Mouse (Mus musculus) lung, embryonic 15.5 days (tissue): Measurements from ENCODE around the gene Tmem219. TPM values are rescaled to one million over a fixed set of nuclear protein-coding genes. Genes with fewer than 3 reads are reported as not detected.
A peak's percentile ranks its signal among the peaks of the same experiment; 100 is the strongest.

Source experiments
- ATAC-seq: fragments of 200-750 bp; cut with Nextera tagmentation; 2 replicates; pipeline ENCODE4 v1.8.0; 2017; ENCODE audit warnings: moderate number of reproducible peaks, borderline replicate concordance; ENCODE audit not compliant: low FRiP score, low TSS enrichment; ENCODE audit errors: extremely low read depth
- H3K27ac ChIP-seq: fragments of 300-500 bp; sonication (generic); 2 replicates; pipeline ENCODE4 v1.5.1; 2015; ENCODE audit warnings: moderate library complexity, mild to moderate bottlenecking, inconsistent platforms
- H3K27me3 ChIP-seq: fragments of 300-500 bp; sonication (generic); 2 replicates; pipeline ENCODE4 v1.6.1; 2015; ENCODE audit warnings: inconsistent platforms
- H3K36me3 ChIP-seq: fragments of 300-500 bp; sonication (generic); 2 replicates; pipeline ENCODE4 v1.6.1; 2015; ENCODE audit warnings: inconsistent platforms
- H3K4me1 ChIP-seq: fragments of 300-500 bp; sonication (generic); 2 replicates; pipeline ENCODE4 v1.6.1; 2015; ENCODE audit warnings: inconsistent platforms
- H3K4me2 ChIP-seq: fragments of 300-500 bp; sonication (generic); 2 replicates; pipeline ENCODE4 v1.6.1; 2015; ENCODE audit warnings: inconsistent platforms, mild to moderate bottlenecking, moderate library complexity
- H3K4me3 ChIP-seq: fragments of 300-500 bp; sonication (generic); 2 replicates; pipeline ENCODE4 v1.5.1; 2015; ENCODE audit warnings: mild to moderate bottlenecking, inconsistent platforms
- H3K9ac ChIP-seq: fragments of 300-500 bp; sonication (generic); 2 replicates; pipeline ENCODE4 v1.6.1; 2015; ENCODE audit warnings: inconsistent platforms
- H3K9me3 ChIP-seq: fragments of 300-500 bp; sonication (generic); 2 replicates; pipeline ENCODE4 v1.6.1; 2016; ENCODE audit warnings: inconsistent platforms
- whole genome bisulfite sequencing: fragments of 180-500 bp; shearing (Covaris S2); methylation state at CpG from one replicate; pipeline ENCODE4 v1.1.7; 2015; 5-methylcytosine and 5-hydroxymethylcytosine counted together
- polyA plus RNA-seq: library from polyadenylated mRNA; unstranded; fragments of >200 nt; fragmentation: Nextera tagmentation; extraction: Ambion mirVana; gene quantifications from 2 replicates; pipeline ENCODE4 v1.2.1, GENCODE M21; 2015

Gene Tmem219
- polyA plus RNA-seq, 1 experiment from 2014 or later, result 31.6 TPM

DNA sequence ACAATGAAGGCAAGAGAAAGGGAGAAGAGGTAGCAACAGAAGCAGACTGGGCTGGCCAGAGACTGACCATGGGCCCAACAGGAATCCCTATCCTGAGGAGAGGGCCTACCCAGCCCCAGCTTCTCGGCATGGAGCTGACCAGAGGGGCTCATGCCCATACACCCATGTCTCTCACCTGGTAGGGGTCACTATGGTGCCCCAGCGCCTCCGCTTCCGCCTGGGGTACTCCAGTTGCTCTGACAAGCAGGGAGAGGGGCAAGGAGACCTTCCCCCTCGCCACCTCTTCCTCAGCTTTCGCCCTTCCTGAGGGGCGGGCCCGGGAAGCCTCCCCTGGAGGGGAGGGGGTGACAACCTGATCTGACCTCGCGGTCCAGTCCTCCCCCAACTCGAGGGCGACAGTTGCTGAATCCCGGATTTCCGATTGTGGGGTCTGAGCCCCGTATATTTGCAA is 39.0 kb downstream of the Tmem219 start:
- ATAC-seq, result no peak
- 0% methylated on average over 15 of the region's 15 CpGs for WGBS
- Histone ChIP-seq H3K9ac (peak overlapping the region; percentile 97), H3K36me3 (peaks cover 16% of the 10 kb centered on the region), H3K27me3 (no peaks in the 10 kb centered on the region), H3K27ac (peak overlapping the region; percentile 96), H3K4me1 (peaks cover 30% of the 10 kb centered on the region), H3K4me3 (peak overlapping the region; percentile 88), H3K4me2 (peak overlapping the region; percentile 83), H3K9me3 (no peaks in the 10 kb centered on the region)

DNA sequence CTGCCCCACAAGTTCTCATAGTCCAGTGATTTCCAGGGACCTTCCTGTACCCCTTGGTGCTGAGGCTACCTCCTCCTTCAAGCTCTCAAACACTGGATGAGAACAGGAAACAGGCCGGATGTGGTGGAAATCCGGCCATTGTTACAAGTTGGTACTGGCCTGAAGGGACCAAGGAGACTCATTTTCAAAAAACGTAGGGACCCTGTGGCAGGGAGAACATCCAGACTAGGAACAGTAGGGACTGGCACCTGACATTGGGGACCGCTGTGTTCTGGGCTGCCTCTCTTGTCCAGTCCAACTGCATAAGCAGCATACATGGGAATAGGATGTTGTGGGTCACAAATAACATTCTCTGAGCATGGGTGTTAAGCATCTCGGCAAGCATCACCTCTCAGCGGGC is 41.7 kb downstream of the Tmem219 start:
- no peaks in the 10 kb centered on the region for H3K27me3 ChIP-seq
- 0 out of 2 replicates have a peak overlapping the region, but pooled peaks have one; percentile 97 for H3K9ac ChIP-seq
- H3K27ac ChIP-seq, result peak overlapping the region; percentile 69
- peak overlapping the region; percentile 83 for H3K4me2 ChIP-seq
- peaks cover 30% of the 10 kb centered on the region for H3K4me1 ChIP-seq
- H3K4me3 ChIP-seq, result peak overlapping the region; percentile 88; the same call in 1 of the 2 replicates
- H3K9me3 ChIP-seq, result no peaks in the 10 kb centered on the region
- WGBS, result 62% methylated on average over 6 of the region's 6 CpGs
- no peak for ATAC-seq
- H3K36me3 ChIP-seq, result peaks cover 43% of the 10 kb centered on the region

DNA sequence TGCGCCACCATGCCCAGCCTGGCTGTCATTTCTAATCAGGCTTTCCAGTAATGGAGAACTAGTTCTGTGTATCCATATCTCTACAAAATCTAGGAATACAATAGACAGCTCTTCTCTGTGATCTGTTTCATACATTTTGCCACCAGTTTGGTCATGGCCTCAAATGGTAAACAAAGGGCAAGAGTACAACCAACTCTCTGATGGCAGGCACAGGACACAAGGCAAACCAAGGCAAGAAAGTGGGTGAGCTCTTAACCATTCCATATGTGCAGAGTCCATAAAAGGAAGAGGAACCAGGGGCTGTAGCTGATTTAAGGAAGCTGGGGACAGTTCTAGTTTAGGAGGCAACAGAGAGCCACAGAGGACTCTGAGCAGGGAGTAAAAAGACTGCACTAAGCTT is 45.5 kb downstream of the Tmem219 start:
- H3K9me3 ChIP-seq, result no peaks in the 10 kb centered on the region
- H3K9ac ChIP-seq, result no peak overlapping the region
- H3K4me2 ChIP-seq, result no peak overlapping the region
- 100% methylated on average over 1 of the region's 1 CpGs for WGBS
- peaks cover 14% of the 10 kb centered on the region for H3K4me1 ChIP-seq
- H3K27ac ChIP-seq, result no peak overlapping the region
- peaks cover 81% of the 10 kb centered on the region for H3K36me3 ChIP-seq
- no peaks in the 10 kb centered on the region for H3K27me3 ChIP-seq
- ATAC-seq, result no peak
- no peak overlapping the region for H3K4me3 ChIP-seq

DNA sequence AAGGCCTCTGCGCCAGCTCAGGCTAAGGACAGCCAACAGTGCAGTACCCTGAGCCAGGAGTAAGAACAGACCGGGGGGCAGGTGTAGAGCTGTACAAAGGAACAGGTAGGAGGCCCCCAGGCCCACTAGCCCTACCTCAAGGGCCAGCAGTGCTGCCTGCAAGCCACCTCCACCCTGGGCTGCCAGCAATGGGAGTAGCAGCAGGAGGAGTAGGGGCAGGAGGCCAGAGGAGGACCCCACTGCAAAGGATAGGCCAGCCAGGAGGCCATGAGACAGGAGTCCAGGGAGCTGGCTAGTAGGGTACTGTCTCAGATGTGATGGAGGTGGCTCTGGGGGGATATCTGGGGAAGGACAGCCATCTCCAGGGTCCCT is 52.2 kb downstream of the Tmem219 start:
- Histone ChIP-seq H3K4me3 (no peak overlapping the region), H3K36me3 (peaks cover 92% of the 10 kb centered on the region), H3K4me2 (no peak overlapping the region), H3K9me3 (no peaks in the 10 kb centered on the region), H3K4me1 (no peaks in the 10 kb centered on the region), H3K27ac (no peak overlapping the region), H3K27me3 (no peaks in the 10 kb centered on the region), H3K9ac (no peak overlapping the region)
- no peak for ATAC-seq
- WGBS, result 94% methylated on average over 2 of the region's 2 CpGs

DNA sequence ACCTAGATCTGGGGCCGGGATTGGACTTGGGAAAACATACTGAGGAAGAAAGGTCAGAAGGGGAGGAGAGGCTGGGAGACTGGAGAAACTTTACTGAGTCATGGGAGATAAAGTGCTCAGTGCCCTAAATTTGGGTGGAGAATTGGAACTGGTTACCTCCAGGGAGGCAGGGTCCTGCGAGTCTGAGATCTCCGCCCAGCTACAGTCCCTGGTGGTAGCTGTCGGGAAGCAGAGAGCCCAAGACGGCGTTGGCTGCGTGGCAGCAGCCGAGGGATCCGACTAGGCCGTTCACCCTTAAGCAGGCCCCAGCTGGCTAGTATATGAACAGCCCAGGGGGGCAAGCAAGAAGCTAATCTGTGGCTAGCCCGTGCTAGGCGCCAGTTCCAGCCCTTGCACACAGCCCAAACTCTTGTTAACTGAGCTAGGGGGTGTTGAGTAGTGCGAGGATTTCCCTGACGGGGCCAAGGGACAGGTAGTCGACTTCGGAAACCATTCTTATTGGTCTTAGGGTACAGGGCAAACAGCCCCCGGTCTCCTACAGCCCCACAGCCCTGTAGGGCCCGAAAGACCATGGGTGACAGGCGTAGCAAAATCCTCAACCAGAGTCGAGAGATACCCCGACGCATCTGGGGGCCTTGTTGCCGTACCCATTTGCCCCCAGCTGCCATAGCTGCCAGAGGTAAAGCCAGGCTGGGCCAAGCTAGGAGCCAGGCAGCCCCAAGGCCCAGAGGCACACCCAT is 52.8 kb downstream of the Tmem219 start:
- Histone ChIP-seq H3K9ac (no peak overlapping the region), H3K4me3 (no peak overlapping the region), H3K9me3 (no peaks in the 10 kb centered on the region), H3K4me1 (no peaks in the 10 kb centered on the region), H3K27ac (no peak overlapping the region), H3K36me3 (peaks cover 92% of the 10 kb centered on the region), H3K27me3 (no peaks in the 10 kb centered on the region), H3K4me2 (no peak overlapping the region)
- ATAC-seq, result no peak
- WGBS, result 86% methylated on average over 23 of the region's 23 CpGs

DNA sequence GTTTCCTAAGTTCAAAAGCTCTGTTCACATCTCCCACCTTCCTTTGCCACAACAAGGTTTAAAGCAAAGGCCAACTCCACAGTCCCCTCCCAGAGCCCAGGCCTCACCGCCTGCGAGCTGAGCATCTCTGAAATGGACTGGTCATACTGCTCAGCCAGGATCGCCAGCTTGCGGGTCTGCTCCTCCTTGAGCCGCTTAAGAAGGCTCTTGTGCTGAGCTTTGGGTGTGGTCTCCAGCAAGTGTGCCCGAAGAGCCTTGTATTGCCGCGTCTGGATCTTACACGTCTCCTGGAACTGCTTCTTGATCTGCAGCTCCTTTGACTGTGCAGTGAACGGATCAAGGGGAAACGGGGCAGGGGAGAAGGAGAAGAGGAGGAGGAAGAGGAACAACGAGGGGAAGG is 54.7 kb downstream of the Tmem219 start:
- no peaks in the 10 kb centered on the region for H3K9me3 ChIP-seq
- H3K36me3 ChIP-seq, result peaks cover 85% of the 10 kb centered on the region
- H3K4me3 ChIP-seq, result no peak overlapping the region
- ATAC-seq, result no peak
- WGBS, result 66% methylated on average over 12 of the region's 12 CpGs
- no peak overlapping the region for H3K4me2 ChIP-seq
- H3K27ac ChIP-seq, result peak overlapping the region; percentile 8
- no peak overlapping the region for H3K9ac ChIP-seq
- no peaks in the 10 kb centered on the region for H3K27me3 ChIP-seq
- peaks cover 17% of the 10 kb centered on the region for H3K4me1 ChIP-seq

DNA sequence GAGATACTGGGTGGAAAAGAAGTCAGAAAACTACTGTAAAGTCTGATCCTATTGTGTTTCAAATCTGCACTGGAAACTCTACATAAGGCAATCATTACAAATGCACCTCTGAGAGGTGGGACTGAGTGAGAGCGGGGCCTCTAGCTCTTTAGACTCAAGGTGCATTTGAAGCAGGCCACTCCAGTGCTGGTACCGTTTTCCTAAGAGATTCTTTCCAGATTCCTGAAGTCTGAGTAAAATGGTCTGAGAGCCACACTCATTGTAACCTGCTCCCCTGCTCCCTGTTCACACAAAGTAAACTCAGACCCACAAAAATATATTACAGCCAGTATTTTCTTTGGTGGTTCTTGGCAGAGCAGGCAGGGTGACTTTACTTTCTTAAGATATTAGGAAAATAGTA is 55.2 kb downstream of the Tmem219 start:
- H3K9me3 ChIP-seq, result no peaks in the 10 kb centered on the region
- no peak overlapping the region for H3K4me2 ChIP-seq
- H3K4me1 ChIP-seq, result peaks cover 22% of the 10 kb centered on the region
- no peaks in the 10 kb centered on the region for H3K27me3 ChIP-seq
- H3K9ac ChIP-seq, result no peak overlapping the region
- peaks cover 81% of the 10 kb centered on the region for H3K36me3 ChIP-seq
- H3K27ac ChIP-seq, result no peak overlapping the region; the same call in 1 of the 2 replicates
- no peak overlapping the region for H3K4me3 ChIP-seq
- ATAC-seq, result no peak
- 61% methylated on average over 2 of the region's 2 CpGs for WGBS

DNA sequence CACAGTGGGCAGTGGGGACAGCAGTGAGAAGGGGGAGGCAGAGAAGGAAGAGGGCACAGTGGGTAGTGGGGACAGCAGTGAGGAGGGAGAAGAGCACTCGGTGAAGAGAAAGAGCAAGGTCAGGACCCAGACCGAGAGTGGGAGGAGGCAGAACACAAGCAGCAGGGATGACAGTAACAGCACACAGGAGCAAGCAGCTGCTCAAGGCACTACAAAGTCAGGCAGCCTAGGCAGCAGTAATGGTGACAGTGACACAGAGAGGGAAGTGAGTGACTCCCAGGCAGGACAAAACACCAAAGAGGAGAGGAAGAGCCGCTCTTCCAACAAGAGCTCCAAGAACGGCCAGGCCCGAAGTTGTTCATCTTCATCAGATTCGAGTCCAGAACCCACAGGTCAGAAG is 58.9 kb downstream of the Tmem219 start:
- peak overlapping the region; percentile 79 for H3K27ac ChIP-seq

DNA sequence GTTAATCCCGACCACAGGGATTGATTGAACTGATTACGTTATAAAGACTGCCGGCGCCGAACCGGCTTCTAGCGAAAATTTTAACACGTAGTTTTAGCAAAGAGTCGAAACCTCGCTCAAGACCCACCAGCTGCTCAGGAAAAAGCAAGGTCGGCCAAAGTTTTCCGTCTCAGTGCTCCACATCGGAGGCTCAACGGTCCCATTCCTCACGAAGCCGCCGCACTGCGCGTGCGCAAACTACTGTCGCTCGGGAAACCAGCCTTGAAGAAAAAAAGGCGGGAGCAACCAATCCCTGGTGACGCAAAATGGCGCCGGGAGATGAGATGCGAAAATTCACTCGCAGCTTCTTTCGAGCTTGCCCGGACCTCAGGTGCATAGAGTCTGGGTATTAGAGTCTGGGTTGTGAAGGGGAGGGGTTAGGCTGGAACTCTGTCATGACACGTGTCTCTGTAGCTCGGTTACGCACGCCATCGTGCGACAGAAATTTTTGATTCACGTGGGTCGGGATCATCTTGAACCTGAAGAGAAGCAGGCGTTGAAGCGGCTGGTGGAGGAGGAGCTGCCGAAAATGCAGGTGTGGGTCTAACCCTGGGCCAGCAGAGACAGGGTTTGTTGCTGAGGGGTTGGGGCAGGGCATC is 60.5 kb downstream of the Tmem219 start, which contains the start of gene Ino80e:
Ino80e (minus strand) TSS at position 231 of the 638 bp plus-strand sequence.
- no peaks in the 10 kb centered on the region for H3K9me3 ChIP-seq
- WGBS, result 0% methylated on average over 41 of the region's 41 CpGs
- peak within 1 kb of the TSS; percentile 61 for H3K9ac ChIP-seq
- H3K27ac ChIP-seq, result peak within 1 kb of the TSS; percentile 79
- peak within 1 kb of the TSS; percentile 58 for H3K4me3 ChIP-seq
- peak; percentile 70; the same call in 1 of the 2 replicates for ATAC-seq
- H3K36me3 ChIP-seq, result peaks cover 43% of the 10 kb centered on the region
- peaks cover 28% of the 10 kb centered on the region for H3K4me1 ChIP-seq
- peak within 1 kb of the TSS; percentile 74 for H3K4me2 ChIP-seq
- H3K27me3 ChIP-seq, result no peaks in the 10 kb centered on the region

More for the DNA sequence above, 58.9 kb downstream of the Tmem219 start:
- Histone ChIP-seq H3K4me3 (peak overlapping the region; percentile 58), H3K36me3 (peaks cover 53% of the 10 kb centered on the region), H3K4me1 (peaks cover 28% of the 10 kb centered on the region), H3K27me3 (no peaks in the 10 kb centered on the region), H3K9ac (peak overlapping the region; percentile 61), H3K4me2 (peak overlapping the region; percentile 74), H3K9me3 (no peaks in the 10 kb centered on the region)
- WGBS, result 64% methylated on average over 6 of the region's 6 CpGs
- ATAC-seq, result no peak

DNA sequence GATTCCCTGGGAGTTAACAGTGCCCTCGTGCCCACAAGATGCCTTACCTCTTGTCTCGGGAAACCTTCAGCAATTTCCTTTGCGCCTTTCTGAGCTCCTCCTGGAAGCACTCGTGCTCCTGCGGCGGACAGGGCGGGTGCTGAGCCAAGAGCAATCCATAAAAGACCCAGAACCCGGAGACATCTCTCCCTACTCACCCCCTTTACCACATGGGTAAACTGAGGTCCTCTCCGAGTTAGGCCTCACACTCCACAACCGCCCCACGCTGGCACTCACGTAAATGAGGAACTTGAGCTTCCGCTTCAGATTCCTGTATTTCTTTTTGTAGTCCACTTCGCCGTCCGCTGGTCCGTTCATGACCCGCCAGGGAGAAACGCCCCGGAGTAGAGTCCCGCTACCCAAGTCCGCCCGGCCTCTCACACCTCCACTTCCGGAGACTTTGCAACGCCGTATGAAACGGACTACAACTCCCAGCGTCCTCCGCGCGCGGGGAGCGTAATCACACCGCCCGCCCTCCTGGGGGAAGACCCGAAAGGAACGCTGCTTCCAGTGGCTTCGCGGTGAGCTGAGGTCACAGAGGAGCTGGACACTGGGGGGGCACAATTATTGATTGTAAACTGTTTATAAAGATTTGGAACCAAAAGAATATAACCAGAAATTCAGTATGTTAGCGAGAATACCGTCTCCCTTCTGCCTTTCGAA is 61.1 kb downstream of the Tmem219 start, which contains the start of gene Hirip3:
Hirip3 (plus strand) TSS at position 544 of the 702 bp plus-strand sequence.
- Histone ChIP-seq H3K4me3 (peak within 1 kb of the TSS; percentile 58), H3K36me3 (peaks cover 39% of the 10 kb centered on the region), H3K4me1 (peaks cover 28% of the 10 kb centered on the region), H3K9ac (peak within 1 kb of the TSS; percentile 61), H3K27me3 (no peaks in the 10 kb centered on the region), H3K4me2 (peak within 1 kb of the TSS; percentile 74), H3K27ac (peak within 1 kb of the TSS; percentile 79), H3K9me3 (no peaks in the 10 kb centered on the region)
- ATAC-seq, result peak; percentile 93
- WGBS, result 2% methylated on average over 42 of the region's 42 CpGs

DNA sequence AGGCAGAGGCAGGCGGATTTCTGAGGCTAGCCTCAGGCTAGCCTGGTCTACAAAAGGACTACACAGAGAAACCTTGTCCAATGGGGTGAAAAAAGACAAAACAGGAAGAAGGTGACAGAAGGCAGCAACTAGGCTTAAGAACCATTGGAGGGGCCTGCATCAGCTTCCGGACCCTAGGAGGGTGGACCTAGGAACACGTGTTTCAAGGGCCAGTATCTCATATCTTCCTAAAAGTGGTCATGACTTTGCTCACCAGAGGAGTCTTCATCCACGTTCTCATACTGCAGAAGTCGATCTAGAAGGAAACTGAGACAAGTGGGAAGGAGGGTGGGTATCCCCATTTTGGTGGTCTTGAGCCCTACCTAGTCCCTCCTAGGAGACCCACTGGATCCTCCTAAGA is 61.7 kb downstream of the Tmem219 start:
- H3K4me1 ChIP-seq, result peaks cover 28% of the 10 kb centered on the region
- H3K36me3 ChIP-seq, result peaks cover 38% of the 10 kb centered on the region
- H3K9me3 ChIP-seq, result no peaks in the 10 kb centered on the region
- peak overlapping the region; percentile 74 for H3K4me2 ChIP-seq
- ATAC-seq, result 0 out of 2 replicates have a peak, but pooled peaks have one; percentile 1
- no peaks in the 10 kb centered on the region for H3K27me3 ChIP-seq
- peak overlapping the region; percentile 61 for H3K9ac ChIP-seq
- peak overlapping the region; percentile 58 for H3K4me3 ChIP-seq
- H3K27ac ChIP-seq, result no peak overlapping the region
- WGBS, result 51% methylated on average over 5 of the region's 5 CpGs
